Mouse (Mus musculus) olfactory bulb, adult 2 months (tissue): ENCODE measurements around the gene Aldh1l1.

Source experiments
- CTCF ChIP-seq: fragments of 200-500 bp; IDR thresholded peaks from 2 replicates; pipeline ENCODE4 v1.5.1; 2012; ENCODE audit warnings: low read depth, mild to moderate bottlenecking, low read length, moderate library complexity; ENCODE audit not compliant: insufficient read depth
- POLR2A ChIP-seq: fragments of 200-500 bp; IDR thresholded peaks from 2 replicates; pipeline ENCODE4 v1.6.1; 2012; ENCODE audit warnings: mild to moderate bottlenecking, low read depth, low read length, moderate library complexity; ENCODE audit not compliant: insufficient read depth

DNA sequence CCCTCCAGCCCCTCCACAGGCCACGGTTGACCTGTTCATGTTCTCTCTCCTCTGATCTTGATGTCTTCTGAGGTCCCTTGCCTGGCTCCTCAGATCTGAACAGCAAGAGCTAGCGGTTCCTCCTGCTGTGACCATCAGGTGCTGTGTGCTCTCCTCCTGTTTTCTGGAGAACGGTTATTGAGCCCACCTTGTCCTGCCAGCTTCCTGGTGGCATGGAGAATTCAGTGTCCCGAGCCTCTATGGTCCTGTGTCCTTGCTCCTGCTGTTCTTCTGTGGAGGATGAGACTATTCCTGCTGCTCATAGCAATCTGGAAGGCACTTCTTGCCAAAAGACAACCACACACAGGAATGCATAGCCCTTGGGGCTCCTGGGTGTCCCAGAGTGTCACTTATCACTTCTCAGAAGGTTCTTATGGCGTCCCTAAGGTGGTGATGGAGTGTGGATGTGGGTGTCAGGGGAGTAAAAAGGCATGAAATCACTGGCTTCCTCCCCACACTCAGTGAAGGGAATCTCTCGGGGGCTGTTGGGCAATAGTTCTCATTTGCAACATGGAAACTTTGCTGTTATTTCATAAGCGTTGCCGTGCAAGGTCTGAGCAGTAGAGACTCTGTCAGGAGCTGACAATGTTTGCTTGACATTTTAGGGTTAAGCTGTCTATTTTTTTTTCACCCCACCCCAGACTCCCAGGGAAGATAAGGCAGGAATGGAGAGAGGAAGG, 15.2 kb downstream of the Aldh1l1 start:
- no peak for TF ChIP-seq CTCF
- TF ChIP-seq POLR2A = no peak
